Mouse (Mus musculus): ENCODE measurements around the gene Limch1. TPM values are rescaled to one million over a fixed set of nuclear protein-coding genes. Genes with fewer than 3 reads are reported as not detected.
A peak's percentile ranks its signal among the peaks of the same experiment; 100 is the strongest.

The Limch1 gene
- polyA plus RNA-seq, 2 experiments, result 44.4 to 85.3 TPM

DNA sequence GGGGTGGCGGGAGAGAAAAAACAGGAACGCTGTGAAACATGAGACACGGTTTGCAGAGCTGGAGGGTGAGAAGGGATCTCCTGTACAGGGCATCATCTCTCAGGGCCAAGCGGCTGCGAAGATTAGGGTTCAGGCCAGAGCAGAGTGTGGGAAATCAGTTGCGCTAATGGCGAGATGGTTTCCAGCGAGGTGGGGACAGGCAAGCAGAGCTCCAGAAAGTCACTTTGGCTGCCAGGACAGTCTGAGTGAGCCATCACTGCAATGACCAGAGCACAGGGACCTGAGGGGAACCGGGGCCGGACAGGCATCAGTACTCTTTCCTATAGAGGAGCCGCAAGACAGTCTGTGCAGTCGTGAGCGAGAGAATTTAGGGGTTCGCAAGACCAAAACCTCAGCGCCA lies 349.5 kb downstream of the Limch1 start:
- Histone ChIP-seq H3K9ac (ENCODE audit: low read depth, low read length, severe bottlenecking) (no peak overlapping the region), H3K4me3 (replicated peaks; ENCODE audit: low read length) (no peak overlapping the region), H3K36me3 (ENCODE audit: control insufficient read depth, insufficient read depth, low read length) (no peaks in the 10 kb centered on the region), H3K4me1 (ENCODE audit: control insufficient read depth, insufficient read depth, low read length) (no peaks in the 10 kb centered on the region), H3K27ac (replicated peaks; ENCODE audit: low read depth, low read length) (no peak overlapping the region), H3K4me2 (replicated peaks; ENCODE audit: low read depth, low read length, severe bottlenecking) (no peak overlapping the region), H3K27me3 (ENCODE audit: control insufficient read depth, insufficient read depth, low read length) (peaks cover 88% of the 10 kb centered on the region), H3K9me3 (ENCODE audit: control insufficient read depth, low read length) (no peaks in the 10 kb centered on the region)
- WGBS, result 2% methylated on average over 15 of the region's 15 CpGs
- DNase-seq (ENCODE audit: low spot score) (no peak), ATAC-seq (ENCODE audit: low FRiP score, low read depth) (no peak)
- TF ChIP-seq POLR2A (IDR thresholded peaks at IDR 0.05; ENCODE audit: borderline replicate concordance, extremely low read depth, insufficient read depth, insufficient read length), result no peak

DNA sequence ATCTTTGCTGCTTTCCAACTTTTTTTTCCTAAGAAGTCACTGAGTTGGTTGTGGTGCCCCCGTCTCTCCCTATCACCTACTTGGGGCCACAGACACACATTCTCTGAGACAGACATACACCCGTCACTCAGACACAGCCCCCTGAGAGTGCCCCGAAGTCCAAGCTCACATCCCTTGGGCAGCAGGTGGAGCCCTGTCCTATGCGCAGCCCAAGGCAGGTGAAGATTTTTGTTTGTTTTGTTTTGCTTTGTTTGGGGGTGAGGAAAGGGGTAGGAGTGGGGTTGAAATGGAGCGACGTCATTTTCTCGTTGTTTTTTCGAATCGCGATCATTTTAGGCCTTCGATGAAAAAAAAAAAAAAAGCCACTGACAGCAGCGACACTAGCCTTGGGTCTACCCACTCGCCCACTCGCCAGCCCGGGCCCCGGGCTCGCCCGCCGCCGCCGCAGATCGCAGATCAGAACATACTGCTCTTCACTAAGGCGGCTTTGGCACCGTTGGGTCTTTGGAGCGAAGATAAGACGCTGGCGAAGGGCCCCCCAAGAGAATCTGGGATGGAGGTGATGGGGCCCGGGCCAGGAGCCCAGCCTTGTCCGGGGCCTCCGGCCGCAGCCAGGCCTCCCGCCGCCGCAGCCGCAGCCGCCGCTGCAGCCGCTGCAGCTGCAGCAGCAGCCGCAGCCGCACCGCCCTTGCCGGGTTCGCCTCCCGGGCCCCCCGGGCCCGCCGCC lies 350.2 kb downstream of the Limch1 start:
- Histone ChIP-seq H3K4me2 (replicated peaks; ENCODE audit: low read depth, low read length, severe bottlenecking) (peak overlapping the region; percentile 49), H3K36me3 (ENCODE audit: control insufficient read depth, insufficient read depth, low read length) (no peaks in the 10 kb centered on the region), H3K4me1 (ENCODE audit: control insufficient read depth, insufficient read depth, low read length) (no peaks in the 10 kb centered on the region), H3K4me3 (replicated peaks; ENCODE audit: low read length) (peak overlapping the region; percentile 25), H3K9ac (ENCODE audit: low read depth, low read length, severe bottlenecking) (no peak overlapping the region), H3K27me3 (ENCODE audit: control insufficient read depth, insufficient read depth, low read length) (peaks cover 88% of the 10 kb centered on the region), H3K27ac (replicated peaks; ENCODE audit: low read depth, low read length) (no peak overlapping the region), H3K9me3 (ENCODE audit: control insufficient read depth, low read length) (no peaks in the 10 kb centered on the region)
- TF ChIP-seq POLR2A (IDR thresholded peaks at IDR 0.05; ENCODE audit: borderline replicate concordance, extremely low read depth, insufficient read depth, insufficient read length), result no peak
- DNase-seq (ENCODE audit: low spot score) (no peak), ATAC-seq (ENCODE audit: low FRiP score, low read depth) (no peak)
- WGBS, result under 1% methylated on average over 27 of the region's 47 CpGs

DNA sequence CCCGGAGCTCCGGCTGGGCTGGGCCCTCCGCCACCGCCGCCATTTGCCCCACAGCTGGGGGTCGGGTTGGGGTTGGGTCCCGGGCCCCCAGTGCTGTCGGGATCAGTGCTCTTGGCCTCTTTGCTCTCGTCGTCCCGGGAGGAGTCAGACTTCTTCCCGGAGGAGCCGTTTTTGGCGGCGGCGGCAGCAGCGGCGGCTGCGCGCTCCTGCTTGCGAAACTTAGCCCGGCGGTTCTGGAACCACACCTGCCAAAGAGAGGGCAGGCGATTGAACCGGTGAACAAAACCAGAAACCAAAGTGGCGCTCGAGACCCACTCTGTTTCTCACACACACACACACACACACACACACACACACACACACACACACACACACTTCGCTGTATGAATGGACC lies 350.7 kb downstream of the Limch1 start:
- peak overlapping the region; percentile 25 for H3K4me3 ChIP-seq (replicated peaks; ENCODE audit: low read length)
- H3K9me3 ChIP-seq (ENCODE audit: control insufficient read depth, low read length), result no peaks in the 10 kb centered on the region
- no peak overlapping the region for H3K27ac ChIP-seq (replicated peaks; ENCODE audit: low read depth, low read length)
- H3K4me2 ChIP-seq (replicated peaks; ENCODE audit: low read depth, low read length, severe bottlenecking), result peak overlapping the region; percentile 49
- H3K4me1 ChIP-seq (ENCODE audit: control insufficient read depth, insufficient read depth, low read length), result no peaks in the 10 kb centered on the region
- no peak for ATAC-seq (ENCODE audit: low FRiP score, low read depth)
- no peak for TF ChIP-seq POLR2A (IDR thresholded peaks at IDR 0.05; ENCODE audit: borderline replicate concordance, extremely low read depth, insufficient read depth, insufficient read length)
- H3K36me3 ChIP-seq (ENCODE audit: control insufficient read depth, insufficient read depth, low read length), result no peaks in the 10 kb centered on the region
- 6% methylated on average over 20 of the region's 28 CpGs for WGBS
- DNase-seq (ENCODE audit: low spot score), result no peak
- peaks cover 88% of the 10 kb centered on the region for H3K27me3 ChIP-seq (ENCODE audit: control insufficient read depth, insufficient read depth, low read length)
- no peak overlapping the region for H3K9ac ChIP-seq (ENCODE audit: low read depth, low read length, severe bottlenecking)

DNA sequence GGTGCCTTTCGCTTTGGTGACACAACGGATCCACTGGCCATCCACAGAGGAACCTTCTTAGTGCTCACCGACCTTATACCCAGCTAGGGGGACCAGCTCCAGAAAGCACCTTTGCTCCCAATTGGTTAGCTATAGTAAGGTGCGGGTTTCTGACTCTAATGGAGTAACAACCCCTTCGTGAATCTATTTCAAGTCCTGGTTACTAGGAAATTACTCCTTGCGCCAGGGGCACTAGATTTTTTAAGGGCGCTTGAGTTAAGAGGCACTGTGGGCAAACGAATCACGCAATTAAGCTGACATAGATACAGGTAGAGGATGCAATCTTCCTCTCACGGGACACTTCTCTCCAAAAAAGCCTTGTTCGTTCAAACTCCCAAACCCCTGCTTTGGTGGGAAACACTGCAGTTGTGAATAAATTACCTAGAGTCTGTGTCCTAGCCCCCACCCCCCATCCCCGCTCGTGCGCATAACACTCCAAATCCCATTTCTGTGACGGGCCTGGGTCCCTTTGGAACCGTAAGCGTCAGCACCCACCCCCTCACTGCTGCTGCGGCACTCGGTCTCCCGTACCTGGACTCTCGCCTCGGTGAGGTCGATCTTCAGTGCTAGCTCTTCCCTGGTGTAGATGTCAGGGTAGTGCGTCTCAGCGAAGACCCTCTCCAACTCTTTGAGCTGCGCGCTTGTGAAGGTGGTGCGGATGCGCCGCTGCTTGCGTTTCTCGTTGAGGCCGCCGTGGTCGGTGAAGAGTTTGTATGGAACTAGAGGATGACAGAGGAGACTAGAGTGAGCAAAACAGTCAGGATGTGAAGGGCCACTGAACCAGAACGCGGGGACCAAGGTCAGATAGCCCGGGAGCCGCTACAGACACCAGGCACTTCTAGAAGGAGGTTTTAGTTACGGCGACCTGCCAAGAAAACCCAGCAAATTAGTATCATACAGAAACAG lies 351.8 kb downstream of the Limch1 start:
- no peak overlapping the region for H3K4me2 ChIP-seq (replicated peaks; ENCODE audit: low read depth, low read length, severe bottlenecking)
- TF ChIP-seq POLR2A (IDR thresholded peaks at IDR 0.05; ENCODE audit: borderline replicate concordance, extremely low read depth, insufficient read depth, insufficient read length), result no peak
- no peak overlapping the region for H3K27ac ChIP-seq (replicated peaks; ENCODE audit: low read depth, low read length)
- DNase-seq (ENCODE audit: low spot score) (no peak), ATAC-seq (ENCODE audit: low FRiP score, low read depth) (no peak)
- no peaks in the 10 kb centered on the region for H3K36me3 ChIP-seq (ENCODE audit: control insufficient read depth, insufficient read depth, low read length)
- H3K4me3 ChIP-seq (replicated peaks; ENCODE audit: low read length), result no peak overlapping the region
- no peak overlapping the region for H3K9ac ChIP-seq (ENCODE audit: low read depth, low read length, severe bottlenecking)
- H3K9me3 ChIP-seq (ENCODE audit: control insufficient read depth, low read length), result no peaks in the 10 kb centered on the region
- peaks cover 88% of the 10 kb centered on the region for H3K27me3 ChIP-seq (ENCODE audit: control insufficient read depth, insufficient read depth, low read length)
- H3K4me1 ChIP-seq (ENCODE audit: control insufficient read depth, insufficient read depth, low read length), result no peaks in the 10 kb centered on the region
- 1% methylated on average over 41 of the region's 41 CpGs for WGBS

DNA sequence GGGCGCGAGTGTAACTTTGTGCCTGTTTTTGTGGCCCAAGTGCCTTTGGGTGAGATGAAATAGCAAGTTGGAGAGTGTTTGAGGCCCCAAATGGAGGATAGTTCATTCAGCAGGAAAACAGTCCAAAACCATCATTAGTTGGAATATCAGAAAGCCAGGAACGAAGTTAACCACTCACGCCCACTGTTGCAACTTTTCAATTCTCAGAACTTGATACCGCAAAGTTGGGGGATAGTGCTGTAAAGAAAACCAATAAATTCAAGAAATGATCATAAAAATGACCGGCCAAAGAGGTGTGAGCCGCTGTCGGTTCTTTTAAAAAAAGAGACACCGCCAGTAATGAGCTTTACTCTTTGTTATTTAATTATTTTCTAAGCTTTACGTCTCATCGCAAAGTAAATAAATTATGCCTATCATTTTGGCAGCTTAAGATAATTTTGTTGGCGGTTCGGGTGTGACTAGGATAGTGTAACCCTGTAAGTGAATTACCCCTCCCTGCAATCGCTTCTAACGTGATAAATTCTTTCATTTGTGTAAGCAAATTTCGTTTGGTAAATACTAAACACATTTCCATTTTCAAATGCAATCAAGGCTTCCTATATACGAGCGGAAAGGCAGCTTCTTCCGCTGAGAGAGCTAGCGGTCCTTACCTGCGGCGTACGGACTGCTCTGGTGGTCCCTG lies 352.6 kb downstream of the Limch1 start:
- H3K9me3 ChIP-seq (ENCODE audit: control insufficient read depth, low read length), result no peaks in the 10 kb centered on the region
- ATAC-seq (ENCODE audit: low FRiP score, low read depth), result no peak
- no peak for TF ChIP-seq POLR2A (IDR thresholded peaks at IDR 0.05; ENCODE audit: borderline replicate concordance, extremely low read depth, insufficient read depth, insufficient read length)
- H3K27me3 ChIP-seq (ENCODE audit: control insufficient read depth, insufficient read depth, low read length), result peaks cover 88% of the 10 kb centered on the region
- 2% methylated on average over 23 of the region's 23 CpGs for WGBS
- H3K27ac ChIP-seq (replicated peaks; ENCODE audit: low read depth, low read length), result no peak overlapping the region
- no peaks in the 10 kb centered on the region for H3K36me3 ChIP-seq (ENCODE audit: control insufficient read depth, insufficient read depth, low read length)
- DNase-seq (ENCODE audit: low spot score), result no peak
- H3K4me2 ChIP-seq (replicated peaks; ENCODE audit: low read depth, low read length, severe bottlenecking), result no peak overlapping the region
- H3K4me3 ChIP-seq (replicated peaks; ENCODE audit: low read length), result no peak overlapping the region
- H3K4me1 ChIP-seq (ENCODE audit: control insufficient read depth, insufficient read depth, low read length), result no peaks in the 10 kb centered on the region
- H3K9ac ChIP-seq (ENCODE audit: low read depth, low read length, severe bottlenecking), result no peak overlapping the region
